Mouse (Mus musculus): ENCODE results near the gene Vgll4.

DNA sequence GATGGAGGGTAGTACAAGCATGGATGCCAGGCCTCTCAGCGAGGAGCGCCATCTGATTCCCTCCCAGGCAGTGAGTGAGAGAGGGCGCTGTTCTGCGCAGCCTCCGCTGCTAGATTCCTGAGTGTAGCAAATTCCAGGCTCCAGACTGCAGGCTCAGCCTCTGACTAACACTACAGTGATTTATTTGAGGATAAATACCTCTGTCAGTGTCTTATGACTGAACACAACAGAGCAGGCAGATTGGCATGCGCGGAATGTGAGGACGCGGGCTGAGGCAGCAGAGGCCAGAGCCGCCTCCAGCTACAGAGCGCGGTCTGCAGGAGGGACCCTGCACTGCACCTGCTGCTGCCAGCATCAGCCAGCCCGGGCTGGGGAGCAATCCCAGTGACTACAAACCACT, 80.9 kb downstream of the Vgll4 start:
- no peak for TF ChIP-seq CTCF (conservative IDR thresholded peaks at IDR 0.05 in 1 of 2, IDR thresholded peaks at IDR 0.05 in 1 of 2; ENCODE audit: low read depth in 2 of 2, low read length in 2 of 2)
- no peak for TF ChIP-seq ZKSCAN1 (IDR thresholded peaks at IDR 0.05; ENCODE audit: borderline replicate concordance, low read depth, low read length)
- TF ChIP-seq ZNF384 (IDR thresholded peaks at IDR 0.05; ENCODE audit: low read depth, low read length), result no peak
- TF ChIP-seq PAX5 (IDR thresholded peaks at IDR 0.05; ENCODE audit: low read length), result no peak
- no peak for TF ChIP-seq POLR2A (IDR thresholded peaks at IDR 0.05; ENCODE audit: low read depth, low read length)

Measured in CH12.LX (cell line).